Mouse (Mus musculus): Measurements from ENCODE around the gene Snca. TPM values are rescaled to one million over a fixed set of nuclear protein-coding genes. Genes with fewer than 3 reads are reported as not detected.

The Snca gene
- polyA plus RNA-seq, 1 experiment: 37.4 TPM

DNA sequence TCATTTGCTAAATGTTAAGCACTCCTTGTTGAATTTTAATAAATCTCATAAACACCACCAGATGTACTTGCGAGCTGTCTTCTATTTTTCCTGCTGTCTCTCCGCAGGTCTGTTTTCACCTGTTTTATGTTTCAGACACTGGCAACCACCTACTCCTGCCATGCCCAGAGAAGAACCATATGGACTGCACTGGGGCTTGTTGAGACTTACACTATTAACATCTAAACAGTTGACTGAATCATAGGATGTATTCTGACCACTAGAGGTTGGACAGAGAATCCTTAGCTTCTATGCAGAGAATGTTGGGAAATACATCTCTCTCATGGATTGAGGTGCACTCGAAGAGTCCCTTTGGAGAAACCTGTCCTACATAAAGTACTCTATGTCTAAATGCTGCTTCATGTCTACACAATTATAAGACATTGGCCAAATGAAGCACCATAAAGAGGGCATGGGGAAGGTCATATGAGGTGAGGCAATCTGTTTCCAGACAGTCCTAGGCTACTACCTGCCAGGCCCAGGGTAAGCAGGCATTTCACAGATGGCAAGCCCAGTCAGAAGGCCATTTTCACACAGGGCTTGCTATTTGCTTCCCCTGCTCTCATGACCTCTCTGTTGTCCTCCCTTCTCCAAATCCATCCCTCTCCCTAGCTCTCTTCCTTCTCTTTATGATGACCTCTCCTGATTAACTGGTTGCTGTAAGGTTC, 35.8 kb downstream of the Snca start:
- Histone ChIP-seq H3K9me3 (no peaks in the 10 kb centered on the region), H3K27me3 (replicated peaks) (no peaks in the 10 kb centered on the region), H3K4me1 (no peaks in the 10 kb centered on the region; the same call in 1 of the 2 replicates), H3K4me3 (replicated peaks) (no peak overlapping the region), H3K36me3 (replicated peaks; ENCODE audit: low read length) (peaks cover 27% of the 10 kb centered on the region)
- TF ChIP-seq GATA1 (IDR thresholded peaks at IDR 0.05; ENCODE audit: borderline replicate concordance, low read length): no peak
- no peak for TF ChIP-seq FLI1 (IDR thresholded peaks at IDR 0.05; ENCODE audit: low read length)

DNA sequence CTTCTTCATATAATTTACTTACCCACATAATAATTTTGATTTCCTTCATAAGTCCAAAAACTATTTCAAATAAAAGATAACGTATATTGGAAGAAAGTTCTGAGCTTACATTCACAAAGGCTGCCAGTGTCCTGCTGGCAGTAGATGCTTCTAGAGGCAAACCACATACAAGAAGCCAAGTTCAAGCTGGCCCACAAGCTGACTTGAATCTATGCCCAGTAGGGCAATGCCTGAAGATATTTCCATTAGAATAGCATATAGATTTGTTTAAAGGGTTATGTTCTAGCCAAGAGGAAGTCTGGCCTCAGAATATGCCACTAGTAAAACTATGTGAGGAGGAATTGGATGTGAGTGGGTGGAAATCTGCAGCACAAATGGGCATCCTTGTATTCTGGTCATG, 42.7 kb downstream of the Snca start:
- TF ChIP-seq FLI1 (IDR thresholded peaks at IDR 0.05; ENCODE audit: low read length): no peak
- no peak for TF ChIP-seq GATA1 (IDR thresholded peaks at IDR 0.05; ENCODE audit: borderline replicate concordance, low read length)
- H3K4me1 ChIP-seq: no peaks in the 10 kb centered on the region
- no peaks in the 10 kb centered on the region for H3K9me3 ChIP-seq
- H3K36me3 ChIP-seq (replicated peaks; ENCODE audit: low read length): peaks cover 36% of the 10 kb centered on the region
- no peak overlapping the region for H3K4me3 ChIP-seq (replicated peaks)
- no peaks in the 10 kb centered on the region for H3K27me3 ChIP-seq (replicated peaks)

DNA sequence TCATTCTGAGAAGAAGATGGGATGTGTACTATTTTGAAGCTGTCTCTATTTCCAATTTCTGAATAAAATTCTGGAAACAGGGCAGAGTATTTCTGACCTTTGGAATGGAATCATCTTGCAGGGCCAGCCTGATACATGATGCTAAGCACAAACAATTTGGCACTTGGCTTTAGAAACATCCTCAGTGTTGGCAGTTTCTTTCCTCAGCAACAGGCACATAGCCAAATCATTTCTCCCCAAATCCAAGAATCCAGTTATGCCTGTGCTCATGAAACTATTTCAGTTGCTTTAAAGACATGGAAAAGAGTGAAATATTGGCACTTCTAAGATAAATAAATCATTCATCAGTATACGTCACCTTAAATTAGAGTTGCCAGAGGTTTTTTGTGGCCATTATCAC, 57.8 kb downstream of the Snca start:
- no peaks in the 10 kb centered on the region for H3K4me1 ChIP-seq
- H3K9me3 ChIP-seq: no peaks in the 10 kb centered on the region
- peaks cover 8% of the 10 kb centered on the region for H3K36me3 ChIP-seq (replicated peaks; ENCODE audit: low read length)
- no peak overlapping the region for H3K4me3 ChIP-seq (replicated peaks)
- TF ChIP-seq GATA1 (IDR thresholded peaks at IDR 0.05; ENCODE audit: borderline replicate concordance, low read length): no peak
- no peak for TF ChIP-seq FLI1 (IDR thresholded peaks at IDR 0.05; ENCODE audit: low read length)
- no peaks in the 10 kb centered on the region for H3K27me3 ChIP-seq (replicated peaks)

- Histone ChIP-seq H3K27me3 (replicated peaks) (no peaks in the 10 kb centered on the region), H3K4me1 (no peaks in the 10 kb centered on the region), H3K4me3 (replicated peaks) (no peak overlapping the region), H3K9me3 (no peaks in the 10 kb centered on the region), H3K36me3 (replicated peaks; ENCODE audit: low read length) (peaks cover 13% of the 10 kb centered on the region)
- TF ChIP-seq FLI1 (IDR thresholded peaks at IDR 0.05; ENCODE audit: low read length) (no peak), GATA1 (IDR thresholded peaks at IDR 0.05; ENCODE audit: borderline replicate concordance, low read length) (no peak)
These were observed 64.0 kb downstream of the Snca start for GRCm38 (mm10) chr6:60765696-60766095.

GRCm38 (mm10) chr6:60762864-60763263, 66.8 kb downstream of the Snca start:
- peaks cover 13% of the 10 kb centered on the region for H3K36me3 ChIP-seq (replicated peaks; ENCODE audit: low read length)
- no peaks in the 10 kb centered on the region for H3K27me3 ChIP-seq (replicated peaks)
- H3K9me3 ChIP-seq: no peaks in the 10 kb centered on the region
- TF ChIP-seq FLI1 (IDR thresholded peaks at IDR 0.05; ENCODE audit: low read length) (no peak), GATA1 (IDR thresholded peaks at IDR 0.05; ENCODE audit: borderline replicate concordance, low read length) (no peak)
- H3K4me3 ChIP-seq (replicated peaks): no peak overlapping the region
- no peaks in the 10 kb centered on the region for H3K4me1 ChIP-seq

DNA sequence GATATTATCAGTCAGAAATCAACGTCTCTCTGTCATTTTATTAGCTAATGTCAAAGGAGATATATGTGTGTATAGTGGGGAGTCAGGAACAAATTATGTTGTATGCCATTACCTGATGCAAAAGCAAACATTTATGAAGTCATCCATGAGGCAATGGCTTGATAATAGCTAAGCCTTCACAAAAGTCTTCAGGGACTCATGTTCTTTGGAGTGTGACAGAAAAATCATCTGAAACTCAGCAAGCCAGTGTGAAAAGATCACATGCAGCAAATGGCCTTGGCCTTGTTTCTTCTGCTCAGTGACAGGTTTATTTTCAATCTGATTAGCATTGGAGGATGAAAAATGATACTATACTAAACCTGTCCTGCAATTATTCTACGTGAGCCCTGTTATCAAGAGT, 67.9 kb downstream of the Snca start:
- no peaks in the 10 kb centered on the region for H3K4me1 ChIP-seq
- H3K27me3 ChIP-seq (replicated peaks): no peaks in the 10 kb centered on the region
- H3K4me3 ChIP-seq (replicated peaks): no peak overlapping the region
- no peak for TF ChIP-seq FLI1 (IDR thresholded peaks at IDR 0.05; ENCODE audit: low read length)
- no peak for TF ChIP-seq GATA1 (IDR thresholded peaks at IDR 0.05; ENCODE audit: borderline replicate concordance, low read length)
- peaks cover 12% of the 10 kb centered on the region for H3K36me3 ChIP-seq (replicated peaks; ENCODE audit: low read length)
- no peaks in the 10 kb centered on the region for H3K9me3 ChIP-seq

DNA sequence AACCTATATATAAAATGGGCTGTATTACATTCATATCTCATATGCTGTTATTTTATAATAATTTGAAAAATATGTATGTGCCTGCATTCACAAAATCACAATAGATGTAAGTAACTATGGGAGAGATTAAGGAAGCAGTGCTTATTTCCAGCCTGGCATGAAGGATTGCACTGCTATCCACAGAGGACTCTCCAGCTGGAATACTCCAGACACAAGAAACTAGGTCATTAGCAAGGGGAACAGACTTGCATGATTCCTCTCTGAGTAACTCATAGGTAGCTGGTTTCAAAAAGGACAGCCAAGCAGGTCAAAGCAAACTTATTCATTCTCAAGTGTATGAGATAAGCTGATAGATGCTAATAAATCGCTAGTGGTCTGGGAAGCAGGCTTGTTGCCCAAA, 74.7 kb downstream of the Snca start:
- TF ChIP-seq GATA1 (IDR thresholded peaks at IDR 0.05; ENCODE audit: borderline replicate concordance, low read length) (no peak), FLI1 (IDR thresholded peaks at IDR 0.05; ENCODE audit: low read length) (no peak)
- Histone ChIP-seq H3K4me1 (no peaks in the 10 kb centered on the region), H3K27me3 (replicated peaks) (no peaks in the 10 kb centered on the region), H3K9me3 (no peaks in the 10 kb centered on the region), H3K4me3 (replicated peaks) (no peak overlapping the region), H3K36me3 (replicated peaks; ENCODE audit: low read length) (peaks cover 6% of the 10 kb centered on the region)

DNA sequence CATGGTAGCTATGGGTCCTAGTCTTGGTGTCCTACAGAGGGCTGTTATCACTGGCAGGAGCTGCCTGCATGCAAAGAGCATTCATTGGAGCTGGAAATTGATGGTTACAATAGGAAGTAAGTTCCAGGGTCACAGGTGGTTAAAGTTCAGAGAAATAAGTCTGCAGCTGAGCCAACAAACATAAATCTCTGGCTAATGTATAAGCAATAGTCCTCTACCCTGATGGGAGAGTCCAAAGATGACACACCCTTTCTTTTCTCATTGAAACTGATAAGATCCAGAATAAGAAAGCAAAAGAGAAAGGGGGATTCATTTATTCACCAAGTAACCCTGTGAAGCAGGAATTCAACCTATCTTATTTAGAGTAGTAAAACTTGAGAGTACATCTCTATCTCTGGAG, 83.7 kb downstream of the Snca start:
- H3K4me1 ChIP-seq: no peaks in the 10 kb centered on the region
- H3K4me3 ChIP-seq (replicated peaks): no peak overlapping the region
- H3K9me3 ChIP-seq: no peaks in the 10 kb centered on the region
- peaks cover 21% of the 10 kb centered on the region for H3K36me3 ChIP-seq (replicated peaks; ENCODE audit: low read length)
- no peaks in the 10 kb centered on the region for H3K27me3 ChIP-seq (replicated peaks)
- TF ChIP-seq GATA1 (IDR thresholded peaks at IDR 0.05; ENCODE audit: borderline replicate concordance, low read length): no peak
- no peak for TF ChIP-seq FLI1 (IDR thresholded peaks at IDR 0.05; ENCODE audit: low read length)

- peaks cover 19% of the 10 kb centered on the region for H3K36me3 ChIP-seq (replicated peaks; ENCODE audit: low read length)
These were observed 88.1 kb downstream of the Snca start for GRCm38 (mm10) chr6:60741427-60742071.

DNA sequence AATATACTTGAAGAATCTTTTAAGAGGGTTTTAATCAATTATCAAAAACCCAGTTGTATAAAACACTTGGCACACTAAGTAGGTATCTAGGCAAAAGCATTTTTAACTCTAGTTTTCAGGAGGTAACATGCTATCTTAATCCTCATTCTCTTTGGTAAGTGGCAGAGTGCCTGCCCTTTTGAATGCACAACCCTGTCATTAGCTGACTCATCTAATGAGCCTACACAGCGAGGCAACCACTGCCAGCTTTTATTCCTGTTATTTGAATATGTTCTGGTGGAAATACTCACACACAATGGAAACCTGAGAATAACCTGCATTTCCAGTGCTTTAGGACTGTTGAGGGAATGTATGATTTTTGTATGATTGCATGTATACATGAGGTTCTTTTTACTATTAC, 89.9 kb downstream of the Snca start:
- Histone ChIP-seq H3K4me3 (replicated peaks) (no peak overlapping the region), H3K27me3 (replicated peaks) (no peaks in the 10 kb centered on the region), H3K9me3 (no peaks in the 10 kb centered on the region), H3K36me3 (replicated peaks; ENCODE audit: low read length) (peaks cover 5% of the 10 kb centered on the region), H3K4me1 (no peaks in the 10 kb centered on the region)
- TF ChIP-seq GATA1 (IDR thresholded peaks at IDR 0.05; ENCODE audit: borderline replicate concordance, low read length) (no peak), FLI1 (IDR thresholded peaks at IDR 0.05; ENCODE audit: low read length) (no peak)

More at GRCm38 (mm10) chr6:60741427-60742071, 88.1 kb downstream of the Snca start:
- no peaks in the 10 kb centered on the region for H3K27me3 ChIP-seq (replicated peaks)
- H3K9me3 ChIP-seq: no peaks in the 10 kb centered on the region
- H3K4me1 ChIP-seq: no peaks in the 10 kb centered on the region
- TF ChIP-seq GATA1 (IDR thresholded peaks at IDR 0.05; ENCODE audit: borderline replicate concordance, low read length) (no peak), FLI1 (IDR thresholded peaks at IDR 0.05; ENCODE audit: low read length) (no peak)
- H3K4me3 ChIP-seq (replicated peaks): no peak overlapping the region

All from megakaryocyte, embryonic 14.5 days (primary cell).